Comparison of ENCODE assay signal across 12 mouse cellular contexts in genomic region chr1:64732637-64733200, GRCm38 (mm10). TPM values are rescaled to one million over a fixed set of nuclear protein-coding genes. Genes with fewer than 3 reads are reported as not detected.
DNase-seq lines count a peak whose midpoint lies in the region; ATAC-seq lines count a peak whose summit lies in the region.
"Had no signal": no experiment of that assay in that cellular context is flagged by ENCODE, and none has a peak within 500 bp of the region (broad histone marks: within the 10 kb centered on the region; RNA-seq: fewer than 3 reads in every experiment).

No protein-coding gene starts in this region.

- H3K4me1 ChIP-seq in limb, embryonic 13.5 days: peaks cover 35% of the 10 kb centered on the region
- H3K4me1 ChIP-seq in limb, embryonic 10.5 days: peaks cover 32% of the 10 kb centered on the region
- H3K4me1 ChIP-seq in intestine, embryonic 16.5 days (ENCODE audit: control insufficient read depth, insufficient read depth, low read length): peaks cover 14% of the 10 kb centered on the region; the same call in 1 of the 2 replicates
- H3K4me1 ChIP-seq in stomach, embryonic 15.5 days: peaks cover 32% of the 10 kb centered on the region

- no peak overlapping the region for H3K4me3 ChIP-seq in limb, embryonic 13.5 days
- H3K4me3 ChIP-seq in limb, embryonic 10.5 days: no peak overlapping the region
- peak overlapping the region; percentile 90 for H3K4me3 ChIP-seq in intestine, embryonic 16.5 days (ENCODE audit: low read length)
- peak overlapping the region; percentile 17; the same call in 1 of the 2 replicates for H3K4me3 ChIP-seq in stomach, embryonic 15.5 days (replicated peaks)

- peak; percentile 17 for DNase-seq in adrenal gland, postnatal 10 days
- DNase-seq in adrenal gland, postnatal 36 days: no peak
- no peak for DNase-seq in limb, embryonic 10.5 days (ENCODE audit: low spot score)
- no peak for DNase-seq in c-Kit-positive CD71-positive TER-119-positive erythroid progenitor cells, embryonic 14.5 days (ENCODE audit: low spot score)
- DNase-seq in thymus, adult 18-20 months: no peak
- DNase-seq: adrenal gland, adult 2 months; cerebellum, adult 11 months; gastrocnemius, postnatal 36 days had no signal

- H3K27ac ChIP-seq in limb, embryonic 13.5 days: no peak overlapping the region
- no peak overlapping the region for H3K27ac ChIP-seq in limb, embryonic 10.5 days
- no peak overlapping the region for H3K27ac ChIP-seq in intestine, embryonic 16.5 days (ENCODE audit: low read length)
- peak overlapping the region; percentile 22; the same call in 1 of the 2 replicates for H3K27ac ChIP-seq in stomach, embryonic 15.5 days
- H3K27ac ChIP-seq: kidney, postnatal 0 days had no signal

- no peak overlapping the region for H3K9ac ChIP-seq in limb, embryonic 13.5 days
- 0 out of 2 replicates have a peak overlapping the region, but pooled peaks have one; percentile 48 for H3K9ac ChIP-seq in intestine, embryonic 16.5 days (ENCODE audit: low read depth, low read length)
- H3K9ac ChIP-seq in stomach, embryonic 15.5 days: no peak overlapping the region

- H3K36me3 ChIP-seq in limb, embryonic 13.5 days: peaks cover 6% of the 10 kb centered on the region; the same call in 1 of the 2 replicates
- no peaks in the 10 kb centered on the region for H3K36me3 ChIP-seq in limb, embryonic 10.5 days
- H3K36me3 ChIP-seq in intestine, embryonic 16.5 days (ENCODE audit: control insufficient read depth, insufficient read depth, low read length): no peaks in the 10 kb centered on the region; the same call in 1 of the 2 replicates
- H3K36me3 ChIP-seq in stomach, embryonic 15.5 days: 0 out of 2 replicates have a peak, but pooled peaks cover 3% of the 10 kb centered on the region

- H3K4me2 ChIP-seq in limb, embryonic 13.5 days (replicated peaks): peak overlapping the region; percentile 96; the same call in 1 of the 2 replicates
- H3K4me2 ChIP-seq in intestine, embryonic 16.5 days (ENCODE audit: low read depth, low read length): peak overlapping the region; percentile 98
- H3K4me2 ChIP-seq in stomach, embryonic 15.5 days: peak overlapping the region; percentile 95

- no peaks in the 10 kb centered on the region for H3K9me3 ChIP-seq in limb, embryonic 13.5 days
- H3K9me3 ChIP-seq in limb, embryonic 10.5 days (replicated peaks): no peaks in the 10 kb centered on the region
- no peaks in the 10 kb centered on the region for H3K9me3 ChIP-seq in intestine, embryonic 16.5 days (ENCODE audit: control insufficient read depth, low read length)
- H3K9me3 ChIP-seq in stomach, embryonic 15.5 days: no peaks in the 10 kb centered on the region

- WGBS in limb, embryonic 13.5 days: 60% methylated on average over 7 of the region's 7 CpGs
- WGBS in limb, embryonic 10.5 days: 58% methylated on average over 7 of the region's 7 CpGs
- WGBS in intestine, embryonic 16.5 days: 55% methylated on average over 7 of the region's 7 CpGs
- WGBS in stomach, embryonic 15.5 days: 49% methylated on average over 7 of the region's 7 CpGs

- ATAC-seq in limb, embryonic 13.5 days (ENCODE audit: low FRiP score, low read depth): no peak
- ATAC-seq in intestine, embryonic 16.5 days: no peak
- no peak for ATAC-seq in stomach, embryonic 15.5 days (ENCODE audit: insufficient read depth, low FRiP score, low read depth)

- peaks cover 59% of the 10 kb centered on the region for H3K27me3 ChIP-seq in limb, embryonic 13.5 days
- H3K27me3 ChIP-seq in limb, embryonic 10.5 days (ENCODE audit: low read depth, poor library complexity, severe bottlenecking): peaks cover 68% of the 10 kb centered on the region
- H3K27me3 ChIP-seq in intestine, embryonic 16.5 days (replicated peaks; ENCODE audit: control insufficient read depth, insufficient read depth, low read length): no peaks in the 10 kb centered on the region; the same call in 1 of the 2 replicates
- H3K27me3 ChIP-seq in stomach, embryonic 15.5 days (replicated peaks): no peaks in the 10 kb centered on the region

RNA-seq across cellular contexts. Expression of gene Fzd5, which starts 4.8 kb away (rescaled TPM):
- total RNA-seq in adrenal gland, postnatal 10 days (2021): 10 to 100 TPM; 12.1 to 13.7 TPM
- total RNA-seq in adrenal gland, postnatal 36 days (2021): 10 to 100 TPM; 15.5 to 21.0 TPM
- polyA plus RNA-seq in limb, embryonic 13.5 days (2015; fragmentation: Nextera tagmentation; extraction: Ambion mirVana): 1.0 and 1.1 TPM in 2 replicates
- polyA plus RNA-seq in limb, embryonic 10.5 days (2016; fragmentation: Nextera tagmentation; extraction: Ambion mirVana): 0.28 and 0.29 TPM in 2 replicates
- polyA plus RNA-seq in intestine, embryonic 16.5 days (2015; fragmentation: Nextera tagmentation; extraction: Ambion mirVana): 5.7 and 6.1 TPM in 2 replicates
- 7.3 and 9.2 TPM in 2 replicates for polyA plus RNA-seq in stomach, embryonic 15.5 days (2015; fragmentation: Nextera tagmentation; extraction: Ambion mirVana)

RNA-seq across cellular contexts. Expression of gene Ccnyl1, which starts 42.5 kb away (rescaled TPM):
- 10 to 100 TPM; 18.1 to 22.4 TPM for total RNA-seq in adrenal gland, postnatal 10 days (2021)
- total RNA-seq in adrenal gland, postnatal 36 days (2021): 10 to 100 TPM; 15.2 to 18.9 TPM
- polyA plus RNA-seq in limb, embryonic 13.5 days (2015; fragmentation: Nextera tagmentation; extraction: Ambion mirVana): 5.0 and 5.8 TPM in 2 replicates
- polyA plus RNA-seq in limb, embryonic 10.5 days (2016; fragmentation: Nextera tagmentation; extraction: Ambion mirVana): 6.4 TPM in 2 replicates
- 3.8 TPM in 2 replicates for polyA plus RNA-seq in intestine, embryonic 16.5 days (2015; fragmentation: Nextera tagmentation; extraction: Ambion mirVana)
- polyA plus RNA-seq in stomach, embryonic 15.5 days (2015; fragmentation: Nextera tagmentation; extraction: Ambion mirVana): 4.5 and 5.2 TPM in 2 replicates

Comparison
In these comparisons a context has a peak if more than half of its experiments do, and no peak if none do; other contexts are left out.
1. H3K4me3 ChIP-seq: peak in intestine, embryonic 16.5 days (single experiment) and stomach, embryonic 15.5 days (single experiment); none in limb, embryonic 13.5 days (single experiment) and limb, embryonic 10.5 days (single experiment).
2. Peak in every context shown above with its lines, with median percentiles within 50 percentile points of each other: H3K4me2 ChIP-seq.